Mouse (Mus musculus) central nervous system, embryonic 18 days (tissue): Measurements from ENCODE around the gene 1110025L11Rik. TPM values are rescaled to one million over a fixed set of nuclear protein-coding genes. Genes with fewer than 3 reads are reported as not detected.

Experiments used
- polyA plus RNA-seq: library from polyadenylated mRNA; depleted of rRNA; stranded (reverse); fragments of >200 nt; gene quantifications from 2 replicates; pipeline ENCODE4 v1.2.3, GENCODE M21; 2012; rRNA removed

1110025L11Rik gene
- polyA plus RNA-seq, result not detected in 2 replicates

DNA sequence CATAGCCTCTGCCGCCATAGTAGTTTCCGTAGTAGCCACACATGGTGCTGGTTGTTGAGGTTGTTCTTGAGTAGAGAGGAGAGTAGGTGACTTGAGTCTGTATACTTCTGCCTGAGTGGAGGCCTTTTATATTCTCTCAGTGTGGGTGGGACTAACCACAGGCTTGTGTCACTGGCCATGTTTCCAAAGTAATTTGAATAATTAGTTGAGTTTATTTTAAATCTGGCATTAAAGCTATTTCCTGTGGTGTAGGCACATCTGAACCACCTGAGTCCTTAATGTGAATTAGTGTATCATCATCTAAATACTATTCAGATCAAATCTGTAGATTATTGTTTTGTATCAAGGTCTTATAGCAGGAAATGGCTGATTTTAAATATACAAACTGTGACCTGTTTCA is at the start of gene 1110025L11Rik:
TSS of gene 1110025L11Rik (minus strand) at position 101 of the 400 bp plus-strand sequence.

DNA sequence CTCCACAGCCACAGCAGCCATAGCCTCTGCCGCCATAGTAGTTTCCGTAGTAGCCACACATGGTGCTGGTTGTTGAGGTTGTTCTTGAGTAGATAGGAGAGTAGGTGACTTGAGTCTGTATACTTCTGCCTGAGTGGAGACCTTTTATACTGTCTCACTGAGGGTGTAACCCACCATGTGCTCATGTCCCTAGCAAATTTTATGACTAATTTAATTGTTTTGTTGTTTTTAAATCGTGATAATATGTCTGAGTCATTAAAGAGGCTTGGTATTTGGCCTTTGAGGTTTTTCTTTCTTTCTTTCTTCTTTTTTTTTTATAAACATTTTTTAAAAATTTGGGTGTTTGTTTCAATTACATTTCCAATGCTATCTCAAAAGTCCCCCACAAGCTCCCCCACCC is 16.0 kb downstream of the 1110025L11Rik start, which contains the start of gene Krtap6-5:
TSS of gene Krtap6-5 (minus strand) at position 101 of the 400 bp plus-strand sequence.

DNA sequence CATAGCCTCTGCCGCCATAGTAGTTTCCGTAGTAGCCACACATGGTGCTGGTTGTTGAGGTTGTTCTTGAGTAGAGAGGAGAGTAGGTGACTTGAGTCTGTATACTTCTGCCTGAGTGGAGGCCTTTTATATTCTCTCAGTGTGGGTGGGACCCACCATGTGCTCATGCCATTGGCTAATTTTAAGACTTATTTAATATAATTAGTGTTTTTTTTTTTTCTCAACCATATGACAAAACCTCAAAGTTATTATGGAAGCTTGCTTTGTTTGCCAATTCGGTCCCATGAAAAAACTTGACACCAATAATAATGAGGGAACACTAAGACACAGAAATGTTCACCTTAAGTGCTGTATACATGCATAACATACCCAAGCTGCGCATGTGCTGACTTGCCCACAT is 22.4 kb downstream of the 1110025L11Rik start, which contains the start of gene Gm10228:
TSS of gene Gm10228 (minus strand) at position 101 of the 400 bp plus-strand sequence.

DNA sequence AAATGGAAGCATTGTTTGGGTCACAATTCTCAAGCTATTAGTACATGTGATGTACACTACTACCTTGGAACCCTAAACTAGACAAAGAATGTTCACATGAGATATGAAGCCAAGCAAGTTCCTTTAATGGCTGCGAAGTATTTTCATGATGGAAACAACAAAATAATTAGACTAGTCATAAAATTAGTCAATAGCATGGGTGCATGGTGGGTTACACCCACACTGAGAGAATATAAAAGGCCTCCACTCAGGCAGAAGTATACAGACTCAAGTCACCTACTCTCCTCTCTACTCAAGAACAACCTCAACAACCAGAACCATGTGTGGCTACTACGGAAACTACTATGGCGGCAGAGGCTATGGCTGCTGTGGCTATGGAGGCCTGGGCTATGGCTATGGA is 32.4 kb downstream of the 1110025L11Rik start, which contains the start of gene Krtap6-1:
TSS of gene Krtap6-1 (plus strand) at position 301 of the 400 bp plus-strand sequence.

DNA sequence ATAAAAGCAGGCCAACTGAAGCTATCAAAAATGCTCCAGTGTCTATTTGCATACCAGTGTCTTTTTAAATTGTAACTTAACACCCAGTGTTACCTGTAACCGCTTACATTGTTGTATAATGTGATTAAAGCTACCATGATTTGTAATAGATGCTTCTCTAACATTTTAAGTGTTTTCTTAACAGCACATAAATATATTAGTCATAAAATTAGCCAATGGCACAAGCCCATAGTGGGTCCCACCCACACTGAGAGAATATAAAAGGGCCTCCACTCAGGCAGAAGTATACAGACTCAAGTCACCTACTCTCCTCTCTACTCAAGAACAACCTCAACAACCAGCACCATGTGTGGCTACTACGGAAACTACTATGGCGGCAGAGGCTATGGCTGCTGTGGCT is 48.8 kb downstream of the 1110025L11Rik start, which contains the start of gene Gm10229:
TSS of gene Gm10229 (plus strand) at position 301 of the 400 bp plus-strand sequence.

Other genes with a start within 250 kb of the 1110025L11Rik start
- not detected in 2 replicates for gene Krtap15, start 243.8 kb downstream of the 1110025L11Rik start, polyA plus RNA-seq
- not detected in 2 replicates for gene Krtap14, start 237.9 kb downstream of the 1110025L11Rik start, polyA plus RNA-seq
- gene Krtap19-1, start 194.6 kb downstream of the 1110025L11Rik start, polyA plus RNA-seq, result not detected in 2 replicates
- not detected in 2 replicates for gene Krtap19-2, start 189.7 kb downstream of the 1110025L11Rik start, polyA plus RNA-seq
- not detected in 2 replicates for gene Krtap19-3, start 186.0 kb downstream of the 1110025L11Rik start, polyA plus RNA-seq
- not detected in 2 replicates for gene Krtap19-4, start 178.9 kb downstream of the 1110025L11Rik start, polyA plus RNA-seq
- not detected in 2 replicates for gene Krtap19-5, start 167.5 kb downstream of the 1110025L11Rik start, polyA plus RNA-seq
- gene Krtap19-9b, start 131.7 kb downstream of the 1110025L11Rik start, polyA plus RNA-seq, result not detected in 2 replicates
- gene Krtap16-3, start 101.1 kb downstream of the 1110025L11Rik start, polyA plus RNA-seq, result not detected in 2 replicates
- gene Krtap22-2, start 53.2 kb downstream of the 1110025L11Rik start, polyA plus RNA-seq, result not detected in 2 replicates
- gene Gm10229, start 48.7 kb downstream of the 1110025L11Rik start, polyA plus RNA-seq, result not detected in 2 replicates
- gene Krtap6-1, start 32.3 kb downstream of the 1110025L11Rik start, polyA plus RNA-seq, result not detected in 2 replicates
- not detected in 2 replicates for gene Gm10228, start 22.5 kb downstream of the 1110025L11Rik start, polyA plus RNA-seq
- gene Krtap6-5, start 16.1 kb downstream of the 1110025L11Rik start, polyA plus RNA-seq, result not detected in 2 replicates
- gene Krtap6-3, start 20.0 kb upstream of the 1110025L11Rik start, polyA plus RNA-seq, result not detected in 2 replicates
- gene Gm6358, start 76.8 kb upstream of the 1110025L11Rik start, polyA plus RNA-seq, result not detected in 2 replicates
- not detected in 2 replicates for gene Gm10061, start 87.1 kb upstream of the 1110025L11Rik start, polyA plus RNA-seq
- gene Gm9789, start 94.0 kb upstream of the 1110025L11Rik start, polyA plus RNA-seq, result not detected in 2 replicates
- gene Gm7735, start 105.5 kb upstream of the 1110025L11Rik start, polyA plus RNA-seq, result not detected in 2 replicates
- gene 1110057P08Rik, start 110.7 kb upstream of the 1110025L11Rik start, polyA plus RNA-seq, result not detected in 2 replicates
- not detected in 2 replicates for gene Krtap20-2, start 141.9 kb upstream of the 1110025L11Rik start, polyA plus RNA-seq